Mouse (Mus musculus) kidney, adult 2 months (tissue): ENCODE data around the gene Spns2.

Source experiments
- CTCF ChIP-seq: fragments of 200-500 bp; conservative IDR thresholded peaks from 2 replicates; pipeline ENCODE4 v1.5.1; 2011; ENCODE audit warnings: low read depth, mild to moderate bottlenecking, control low read depth, low read length, moderate library complexity, mixed read lengths; ENCODE audit not compliant: insufficient read depth, insufficient read length
- POLR2A ChIP-seq: fragments of 200-500 bp; IDR thresholded peaks from one replicate; pipeline ENCODE4 v1.6.1; 2011; ENCODE audit warnings: low read depth, low read length, control low read depth

GRCm38 (mm10) chr11:72535519-72535918 is 45.8 kb upstream of the Spns2 start:
- TF ChIP-seq POLR2A (no peak), CTCF (peak; percentile 52)
